Mouse (Mus musculus): ENCODE data around the gene Srarp. TPM values are rescaled to one million over a fixed set of nuclear protein-coding genes. Genes with fewer than 3 reads are reported as not detected.

Gene Srarp
- polyA plus RNA-seq, 1 experiment, result 12.9 TPM

DNA sequence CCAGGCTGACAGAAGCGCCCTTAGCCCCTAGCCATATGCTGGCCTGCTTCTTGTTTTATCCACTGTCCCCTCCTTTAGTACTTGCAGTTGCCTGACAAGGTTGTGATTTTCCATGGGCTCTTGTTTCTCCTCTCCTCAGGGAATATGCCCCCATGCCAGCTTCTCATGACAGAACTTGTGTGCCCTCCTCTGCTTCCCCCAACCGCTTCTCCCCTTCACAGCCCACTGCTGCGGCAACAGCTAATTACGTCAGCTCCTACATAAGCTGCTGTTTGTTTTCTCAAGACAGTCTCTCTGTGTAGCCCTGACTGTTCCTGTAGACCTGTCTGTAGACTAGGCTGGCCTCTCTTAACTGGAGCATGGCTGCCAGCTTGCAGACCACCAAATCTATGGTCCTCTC lies 19.6 kb upstream of the Srarp start:
- Histone ChIP-seq H3K27ac (ENCODE audit: insufficient read depth, low read length) (no peak overlapping the region), H3K4me3 (replicated peaks; ENCODE audit: insufficient read depth, low read depth, low read length) (no peak overlapping the region), H3K27me3 (ENCODE audit: control insufficient read depth, insufficient read depth, low read length) (no peaks in the 10 kb centered on the region), H3K4me1 (ENCODE audit: control insufficient read depth, insufficient read depth, low read length) (peaks cover 3% of the 10 kb centered on the region; the same call in 1 of the 2 replicates)
- whole genome bisulfite sequencing, result 58% methylated on average over 4 of the region's 4 CpGs
- TF ChIP-seq CTCF (IDR thresholded peaks at IDR 0.05; ENCODE audit: borderline replicate concordance, insufficient read depth, low read depth, low read length) (no peak), POLR2A (IDR thresholded peaks at IDR 0.05; ENCODE audit: borderline replicate concordance, insufficient read depth, low read length) (no peak)
- DNase-seq, result peak in 1 of 2 experiments; percentile 8

DNA sequence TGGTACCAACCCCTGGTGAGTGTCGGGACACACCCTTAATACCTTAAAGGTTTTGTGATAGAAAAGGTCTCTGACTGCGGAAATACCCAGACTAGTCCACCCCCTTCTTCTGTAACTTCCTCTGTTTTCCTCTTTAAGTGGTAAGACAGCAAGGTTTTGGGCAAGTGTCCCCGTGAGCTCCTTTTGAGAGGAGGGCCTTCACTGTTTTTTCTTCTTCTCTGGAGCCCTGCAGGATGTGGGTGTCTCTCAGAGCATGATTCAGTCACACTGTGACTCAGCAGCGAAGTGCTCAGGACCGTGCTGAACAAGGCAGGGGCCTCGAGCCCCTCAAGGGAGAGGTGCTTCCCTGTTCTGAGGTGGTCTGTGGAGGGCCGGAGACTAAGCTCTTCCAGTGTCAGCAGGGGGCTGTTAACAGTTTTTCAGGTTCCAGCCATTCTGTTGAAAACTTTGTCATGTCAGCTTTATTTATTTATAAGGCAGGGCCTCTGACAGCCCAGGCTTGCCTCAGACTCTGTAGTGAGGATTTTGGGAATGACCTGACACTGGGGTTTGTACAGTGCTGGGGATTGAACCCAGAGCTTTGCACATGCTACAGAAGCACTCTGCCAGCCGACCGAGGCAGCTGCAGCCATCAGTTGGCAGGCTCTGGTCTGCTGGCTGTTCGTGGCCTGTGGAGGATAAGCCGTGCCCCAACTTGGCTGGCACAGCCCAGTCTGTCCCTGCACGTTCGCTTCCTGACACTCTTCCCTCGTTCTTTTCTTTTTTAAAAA lies 18.9 kb upstream of the Srarp start:
- Histone ChIP-seq H3K27me3 (ENCODE audit: control insufficient read depth, insufficient read depth, low read length) (no peaks in the 10 kb centered on the region), H3K4me3 (replicated peaks; ENCODE audit: insufficient read depth, low read depth, low read length) (no peak overlapping the region), H3K4me1 (ENCODE audit: control insufficient read depth, insufficient read depth, low read length) (peaks cover 3% of the 10 kb centered on the region; the same call in 1 of the 2 replicates), H3K27ac (ENCODE audit: insufficient read depth, low read length) (no peak overlapping the region)
- DNase-seq, result peak in 1 of 2 experiments; percentile 13
- WGBS, result 36% methylated on average over 14 of the region's 14 CpGs
- TF ChIP-seq CTCF (IDR thresholded peaks at IDR 0.05; ENCODE audit: borderline replicate concordance, insufficient read depth, low read depth, low read length) (no peak), POLR2A (IDR thresholded peaks at IDR 0.05; ENCODE audit: borderline replicate concordance, insufficient read depth, low read length) (no peak)

DNA sequence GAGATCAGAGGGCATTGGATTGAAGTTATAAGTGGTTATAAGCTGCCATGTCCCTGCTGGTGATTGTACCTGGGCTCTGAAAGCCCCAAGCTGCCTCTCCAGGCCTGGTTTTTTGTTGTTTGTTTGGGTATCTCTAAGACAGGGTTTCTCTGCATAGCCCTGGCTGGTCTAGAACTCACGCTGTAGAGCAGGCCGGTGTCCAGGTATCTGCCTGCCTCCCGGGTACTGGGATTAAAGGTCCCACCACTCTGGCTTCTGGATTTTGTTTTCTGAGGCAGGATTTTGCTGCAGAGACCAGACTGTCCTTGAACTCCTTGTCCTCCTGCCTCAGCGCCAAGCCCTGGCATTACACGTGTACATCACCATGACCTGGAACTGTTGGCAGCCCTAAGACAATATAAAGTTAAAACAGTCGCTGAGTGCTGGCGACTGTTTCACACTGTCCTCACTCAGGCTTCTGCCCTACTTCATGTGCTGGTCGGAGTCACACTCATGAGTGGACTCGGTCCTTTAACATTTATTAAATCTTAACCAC lies 16.1 kb upstream of the Srarp start:
- peaks cover 3% of the 10 kb centered on the region; the same call in 1 of the 2 replicates for H3K4me1 ChIP-seq (ENCODE audit: control insufficient read depth, insufficient read depth, low read length)
- no peak for TF ChIP-seq POLR2A (IDR thresholded peaks at IDR 0.05; ENCODE audit: borderline replicate concordance, insufficient read depth, low read length)
- TF ChIP-seq CTCF (IDR thresholded peaks at IDR 0.05; ENCODE audit: borderline replicate concordance, insufficient read depth, low read depth, low read length), result no peak
- DNase-seq, result no peak
- 85% methylated on average over 9 of the region's 9 CpGs for WGBS
- H3K27me3 ChIP-seq (ENCODE audit: control insufficient read depth, insufficient read depth, low read length), result no peaks in the 10 kb centered on the region
- H3K27ac ChIP-seq (ENCODE audit: insufficient read depth, low read length), result no peak overlapping the region
- H3K4me3 ChIP-seq (replicated peaks; ENCODE audit: insufficient read depth, low read depth, low read length), result no peak overlapping the region

- Histone ChIP-seq H3K4me1 (ENCODE audit: control insufficient read depth, insufficient read depth, low read length) (peaks cover 3% of the 10 kb centered on the region; the same call in 1 of the 2 replicates), H3K4me3 (replicated peaks; ENCODE audit: insufficient read depth, low read depth, low read length) (no peak overlapping the region), H3K27me3 (ENCODE audit: control insufficient read depth, insufficient read depth, low read length) (no peaks in the 10 kb centered on the region), H3K27ac (ENCODE audit: insufficient read depth, low read length) (no peak overlapping the region)
- DNase-seq, result no peak
- 81% methylated on average over 2 of the region's 2 CpGs for WGBS
- TF ChIP-seq POLR2A (IDR thresholded peaks at IDR 0.05; ENCODE audit: borderline replicate concordance, insufficient read depth, low read length) (no peak), CTCF (IDR thresholded peaks at IDR 0.05; ENCODE audit: borderline replicate concordance, insufficient read depth, low read depth, low read length) (no peak)
These were observed 15.3 kb upstream of the Srarp start for GRCm38 (mm10) chr4:141451251-141451650.

GRCm38 (mm10) chr4:141446211-141446610 lies 10.3 kb upstream of the Srarp start:
- no peak overlapping the region for H3K4me3 ChIP-seq (replicated peaks; ENCODE audit: insufficient read depth, low read depth, low read length)
- WGBS, result 39% methylated on average over 7 of the region's 7 CpGs
- no peak for DNase-seq
- no peaks in the 10 kb centered on the region for H3K27me3 ChIP-seq (ENCODE audit: control insufficient read depth, insufficient read depth, low read length)
- H3K27ac ChIP-seq (ENCODE audit: insufficient read depth, low read length), result no peak overlapping the region
- TF ChIP-seq POLR2A (IDR thresholded peaks at IDR 0.05; ENCODE audit: borderline replicate concordance, insufficient read depth, low read length), result no peak
- TF ChIP-seq CTCF (IDR thresholded peaks at IDR 0.05; ENCODE audit: borderline replicate concordance, insufficient read depth, low read depth, low read length), result no peak
- H3K4me1 ChIP-seq (ENCODE audit: control insufficient read depth, insufficient read depth, low read length), result 0 out of 2 replicates have a peak, but pooled peaks cover 5% of the 10 kb centered on the region

- Histone ChIP-seq H3K4me3 (replicated peaks; ENCODE audit: insufficient read depth, low read depth, low read length) (peak overlapping the region; percentile 79), H3K27me3 (ENCODE audit: control insufficient read depth, insufficient read depth, low read length) (no peaks in the 10 kb centered on the region), H3K27ac (ENCODE audit: insufficient read depth, low read length) (no peak overlapping the region), H3K4me1 (ENCODE audit: control insufficient read depth, insufficient read depth, low read length) (0 out of 2 replicates have a peak, but pooled peaks cover 5% of the 10 kb centered on the region)
- no peak for DNase-seq
- WGBS, result 7% methylated on average over 14 of the region's 14 CpGs
- TF ChIP-seq CTCF (IDR thresholded peaks at IDR 0.05; ENCODE audit: borderline replicate concordance, insufficient read depth, low read depth, low read length), result no peak
- TF ChIP-seq POLR2A (IDR thresholded peaks at IDR 0.05; ENCODE audit: borderline replicate concordance, insufficient read depth, low read length), result no peak
These were observed 9.4 kb upstream of the Srarp start for GRCm38 (mm10) chr4:141445328-141445720.

- under 1% methylated on average over 98 of the region's 102 CpGs for WGBS
- 0 out of 2 replicates have a peak, but pooled peaks cover 5% of the 10 kb centered on the region for H3K4me1 ChIP-seq (ENCODE audit: control insufficient read depth, insufficient read depth, low read length)
- peak within 1 kb of the TSS; percentile 79 for H3K4me3 ChIP-seq (replicated peaks; ENCODE audit: insufficient read depth, low read depth, low read length)
- TF ChIP-seq POLR2A (IDR thresholded peaks at IDR 0.05; ENCODE audit: borderline replicate concordance, insufficient read depth, low read length) (peak; percentile 37; the same call in 1 of the 2 replicates), CTCF (IDR thresholded peaks at IDR 0.05; ENCODE audit: borderline replicate concordance, insufficient read depth, low read depth, low read length) (no peak)
- peak; percentile 89 to 90 for DNase-seq
- H3K27ac ChIP-seq (ENCODE audit: insufficient read depth, low read length), result no peak within 1 kb of the TSS; the same call in 1 of the 2 replicates
- H3K27me3 ChIP-seq (ENCODE audit: control insufficient read depth, insufficient read depth, low read length), result no peaks in the 10 kb centered on the region
These were observed 8.8 kb upstream of the Srarp start, which contains the start of gene Zbtb17 for GRCm38 (mm10) chr4:141444451-141445327. Zbtb17 (plus strand) TSS chr4:141444654.

Measured in cerebellum, adult 2 months (tissue).